Mouse (Mus musculus): ENCODE measurements at regions not wholly inside any gene's neighbourhood (a gene's known extent, or its start where the extent isn't known, plus 50 kb on each side); places are given as distances from the start of the nearest gene placed in this dataset.

GRCm38 (mm10) chr2:48404460-48404859 lies 409.4 kb upstream of the Acvr2a start:
- intact Hi-C loops (cut with DNase I), result no loop called here
- no peak for DNase-seq

GRCm38 (mm10) chr2:48407876-48408275 lies 406.0 kb upstream of the Acvr2a start:
- DNase-seq, result peak; percentile 6
- intact Hi-C loops (cut with DNase I), result no loop called here

- no peak for DNase-seq
- intact Hi-C loops (cut with DNase I), result no loop called here
Observed at GRCm38 (mm10) chr2:48409876-48410275, 404.0 kb upstream of the Acvr2a start.

- DNase-seq, result no peak
- intact Hi-C loops (cut with DNase I), result no loop called here
Observed at GRCm38 (mm10) chr2:48411392-48411791, 402.5 kb upstream of the Acvr2a start.

- intact Hi-C loops (cut with DNase I), result no loop called here
- DNase-seq, result no peak
Observed at GRCm38 (mm10) chr2:48412683-48413440, 401.0 kb upstream of the Acvr2a start.

- intact Hi-C loops (cut with DNase I), result no loop called here
- DNase-seq, result no peak
Observed at GRCm38 (mm10) chr2:48414596-48415481, 399.1 kb upstream of the Acvr2a start.

- intact Hi-C loops (cut with DNase I), result no loop called here
- no peak for DNase-seq
Observed at GRCm38 (mm10) chr2:48416207-48416750, 397.6 kb upstream of the Acvr2a start.

GRCm38 (mm10) chr2:48417000-48417596 lies 396.8 kb upstream of the Acvr2a start:
- intact Hi-C loops (cut with DNase I), result no loop called here
- no peak for DNase-seq

- no peak for DNase-seq
- intact Hi-C loops (cut with DNase I), result no loop called here
Observed at GRCm38 (mm10) chr2:48420791-48421190, 393.1 kb upstream of the Acvr2a start.

GRCm38 (mm10) chr2:48423861-48424442 lies 390.0 kb upstream of the Acvr2a start:
- intact Hi-C loops (cut with DNase I), result no loop called here
- DNase-seq, result no peak

GRCm38 (mm10) chr2:48424562-48424961 lies 389.3 kb upstream of the Acvr2a start:
- no peak for DNase-seq
- intact Hi-C loops (cut with DNase I), result no loop called here

- intact Hi-C loops (cut with DNase I), result no loop called here
Observed at GRCm38 (mm10) chr2:48425200-48426090, 388.5 kb upstream of the Acvr2a start.

GRCm38 (mm10) chr2:48432545-48432944 lies 381.4 kb upstream of the Acvr2a start:
- intact Hi-C loops (cut with DNase I), result no loop called here
- no peak for DNase-seq

More at GRCm38 (mm10) chr2:48425200-48426090, 388.5 kb upstream of the Acvr2a start:
- no peak for DNase-seq

- intact Hi-C loops (cut with DNase I), result no loop called here
- no peak for DNase-seq
Observed at GRCm38 (mm10) chr2:48441296-48441990, 372.5 kb upstream of the Acvr2a start.

GRCm38 (mm10) chr2:48441991-48442544 lies 371.8 kb upstream of the Acvr2a start:
- no peak for DNase-seq
- intact Hi-C loops (cut with DNase I), result no loop called here

GRCm38 (mm10) chr2:48445898-48446604 lies 367.9 kb upstream of the Acvr2a start:
- DNase-seq, result no peak
- intact Hi-C loops (cut with DNase I), result no loop called here

GRCm38 (mm10) chr2:48446617-48447016 lies 367.3 kb upstream of the Acvr2a start:
- intact Hi-C loops (cut with DNase I), result no loop called here
- no peak for DNase-seq

GRCm38 (mm10) chr2:48449165-48449842 lies 364.6 kb upstream of the Acvr2a start:
- intact Hi-C loops (cut with DNase I), result no loop called here
- no peak for DNase-seq

All from left cerebral cortex, postnatal 4 days (tissue).